Mouse (Mus musculus) adrenal gland, adult (tissue): ENCODE data around the gene Cd1d1.
"Not testable (repeated sequence)": the region's sequence is repeated elsewhere in the genome, so short reads cannot be mapped to it uniquely, and the experiment has no call there.

ENCODE experiments used
- DNase-seq, 2 experiments: peaks; one replicate each; pipeline ENCODE4 v3.0.0; 2022 to 2023; ENCODE audit warnings: low spot score in 1 of 2; ENCODE audit not compliant: inconsistent age in 2 of 2

Cd1d1 gene

GRCm38 (mm10) chr3:86999415-86999740 lies at the start of gene Cd1d1:
Gene Cd1d1 (minus strand): TSS chr3:86999441.
- no peak for DNase-seq

DNA sequence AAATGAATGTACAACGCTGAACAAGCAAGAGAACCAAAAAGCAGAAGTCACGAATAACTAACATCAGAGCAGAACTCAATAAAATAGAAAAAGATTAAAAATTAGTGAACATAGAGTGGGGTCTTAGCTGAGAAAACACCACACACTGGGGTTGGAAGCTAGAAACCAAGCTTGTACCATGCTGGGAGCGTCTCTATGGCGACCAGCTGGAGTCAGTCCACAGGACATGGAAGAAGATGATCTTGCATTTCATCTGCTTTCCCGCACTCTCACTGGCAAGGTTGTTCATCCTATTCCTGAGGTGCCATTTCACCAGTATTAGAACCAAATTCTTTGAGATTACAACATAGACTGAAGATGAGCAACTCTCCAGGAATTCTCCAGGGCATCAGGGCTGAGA lies 48.6 kb upstream of the Cd1d1 start:
- no peak for DNase-seq

DNA sequence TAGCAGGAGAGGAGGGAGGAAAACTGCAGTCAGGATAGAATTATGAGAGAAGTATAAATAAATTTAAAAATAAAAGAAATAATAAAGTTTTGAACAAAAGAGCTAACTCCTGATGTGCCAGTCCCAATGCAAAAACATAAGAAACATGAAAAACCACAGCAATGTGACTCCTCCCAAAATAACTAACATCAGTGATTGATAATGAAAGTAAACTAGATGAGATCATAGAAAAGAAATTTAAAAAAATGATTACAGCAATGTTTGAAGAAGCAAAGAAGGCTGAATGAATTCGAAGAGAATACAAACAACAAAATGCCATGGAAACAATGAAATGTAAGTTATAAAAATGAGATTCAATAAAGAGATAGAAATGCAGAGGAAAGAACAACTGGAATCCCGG lies 42.5 kb upstream of the Cd1d1 start:
- no peak for DNase-seq

DNA sequence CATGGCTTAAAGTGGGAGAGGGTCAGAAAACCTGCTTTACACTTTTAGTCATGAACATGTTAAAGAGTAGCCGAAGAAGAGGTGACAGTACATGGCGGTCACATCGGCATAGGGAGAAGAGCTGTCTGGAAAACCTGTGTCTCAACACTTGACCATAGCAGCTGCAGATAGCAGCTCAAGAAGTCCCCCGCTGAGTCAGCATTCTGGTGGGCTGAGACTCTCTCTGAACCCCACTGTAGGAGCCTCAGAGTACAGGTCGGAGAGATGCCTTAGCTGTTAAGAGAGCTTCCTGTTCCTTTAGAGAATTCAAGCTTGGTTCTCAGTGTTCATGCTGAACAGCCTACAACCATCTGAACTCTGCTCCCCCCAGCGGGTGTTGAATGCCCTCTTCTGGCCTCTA lies 39.3 kb upstream of the Cd1d1 start:
- no peak for DNase-seq

DNA sequence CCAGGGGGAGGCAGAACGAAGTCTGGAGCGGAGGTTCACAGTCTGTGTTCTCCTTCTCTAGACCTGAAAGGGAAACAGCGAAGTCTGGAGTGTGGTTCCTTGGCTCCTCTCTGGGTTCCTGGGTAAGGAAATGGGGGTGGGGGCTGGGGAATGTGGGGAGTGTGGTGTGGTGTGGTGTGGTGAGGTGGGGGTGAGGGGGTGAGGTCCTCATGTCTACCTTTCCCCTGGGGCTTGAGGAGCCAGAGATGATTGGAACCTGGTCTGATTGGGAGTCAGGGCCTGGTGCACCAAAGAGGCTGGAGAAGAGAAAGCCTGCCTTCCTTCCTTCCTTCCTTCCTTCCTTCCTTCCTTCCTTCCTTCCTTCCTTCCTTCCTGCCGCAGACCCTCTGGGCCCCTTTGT lies 34.8 kb upstream of the Cd1d1 start:
- no peak for DNase-seq

GRCm38 (mm10) chr3:87033357-87033756 lies 34.1 kb upstream of the Cd1d1 start:
- peak; percentile 62 to 91 for DNase-seq

- DNase-seq = peak; percentile 49 to 86
These were observed 31.6 kb upstream of the Cd1d1 start for GRCm38 (mm10) chr3:87030855-87031254.

DNA sequence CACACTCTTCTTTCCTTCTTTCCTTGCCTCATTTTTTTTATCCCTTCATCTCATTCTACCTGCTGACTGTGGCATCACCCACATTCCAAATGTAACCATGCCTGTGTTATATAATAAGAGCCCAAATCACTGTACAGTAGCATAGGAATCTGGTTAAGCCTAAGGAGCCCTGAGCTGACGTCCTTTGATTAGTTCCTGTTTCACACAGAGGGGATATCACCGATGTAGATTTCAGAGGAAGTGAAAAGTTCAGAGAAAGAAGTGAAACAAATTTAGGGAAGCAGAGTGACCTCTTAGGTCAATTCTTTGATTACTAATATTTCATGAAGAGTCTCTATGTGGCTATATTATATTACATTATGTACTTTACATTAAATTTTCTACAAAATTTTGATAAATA lies 18.5 kb upstream of the Cd1d1 start:
- peak in 1 of 2 experiments; percentile 22 for DNase-seq

- peak in 1 of 2 experiments; percentile 13 for DNase-seq
These were observed 17.8 kb upstream of the Cd1d1 start for GRCm38 (mm10) chr3:87017001-87017400.

DNA sequence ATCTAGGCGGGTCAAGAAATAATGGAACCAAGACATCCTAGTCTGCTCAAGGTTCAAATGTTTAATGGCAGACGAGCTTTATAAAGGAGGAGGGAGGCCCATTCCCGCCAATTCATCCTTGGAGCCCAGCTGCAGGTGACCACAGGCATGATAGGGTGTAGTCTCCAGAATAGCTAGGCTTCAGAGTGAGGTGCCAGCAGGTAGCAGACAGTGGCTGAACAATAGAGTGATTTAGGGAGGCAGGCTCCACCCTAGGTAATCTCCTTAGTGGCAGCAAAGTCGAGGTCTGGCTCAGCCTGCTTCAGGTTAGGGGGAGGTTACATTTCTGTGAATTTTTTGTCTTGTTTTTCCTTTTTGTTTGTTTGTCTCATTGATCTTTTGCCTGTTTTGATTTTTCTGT lies 16.7 kb upstream of the Cd1d1 start:
- DNase-seq = no peak

DNA sequence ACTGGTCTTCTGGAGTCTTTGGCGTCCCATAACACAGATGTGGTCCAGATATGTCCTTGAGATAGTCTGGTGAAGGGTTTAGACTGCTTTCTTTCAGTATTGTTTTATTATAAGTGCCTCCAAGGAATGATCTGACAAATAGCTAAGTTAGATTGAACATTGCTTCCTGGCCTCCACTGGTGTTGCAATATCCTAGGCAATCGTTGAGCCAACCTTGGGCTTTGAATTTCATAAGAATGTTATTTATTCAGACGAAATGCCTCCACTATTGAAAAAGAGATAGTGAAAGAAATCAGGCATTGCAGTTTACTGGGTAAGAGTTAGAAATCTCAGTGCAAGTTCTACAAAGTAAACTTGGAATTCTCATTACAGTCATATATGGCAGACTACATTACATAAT lies 13.2 kb upstream of the Cd1d1 start:
- DNase-seq = peak in 1 of 2 experiments; percentile 71

DNA sequence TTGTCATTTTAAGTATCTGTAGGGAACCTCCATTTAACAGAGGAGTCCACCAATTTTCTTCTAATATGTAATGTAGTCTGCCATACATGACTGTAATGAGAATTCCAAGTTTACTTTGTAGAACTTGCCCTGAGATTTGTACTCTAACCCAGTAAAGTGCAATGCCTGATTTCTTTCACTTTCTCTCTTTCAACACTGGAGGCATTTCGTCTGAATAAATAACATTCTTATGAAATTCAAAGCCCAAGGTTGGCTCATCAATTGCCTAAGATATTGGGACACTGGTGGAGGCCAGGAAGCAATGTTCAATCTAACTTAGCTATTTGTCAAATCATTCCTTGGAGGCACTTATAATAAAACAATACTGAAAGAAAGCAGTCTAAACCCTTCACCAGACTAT lies 9.0 kb upstream of the Cd1d1 start:
- DNase-seq = peak in 1 of 2 experiments; percentile 75

- peak in 1 of 2 experiments; percentile 76 for DNase-seq
These were observed 1.4 kb upstream of the Cd1d1 start for GRCm38 (mm10) chr3:87000676-87001075.

- DNase-seq = no peak
These were observed 810 bp upstream of the Cd1d1 start for GRCm38 (mm10) chr3:87000051-87000450.

GRCm38 (mm10) chr3:86998433-86999414 lies 517 bp downstream of the Cd1d1 start:
- peak; percentile 79 to 95 for DNase-seq

GRCm38 (mm10) chr3:86996111-86996510 lies 3.1 kb downstream of the Cd1d1 start:
- DNase-seq = no peak

- DNase-seq = no peak
These were observed 3.9 kb downstream of the Cd1d1 start for GRCm38 (mm10) chr3:86995381-86995780.

- not testable (repeated sequence) for DNase-seq
These were observed 12.3 kb downstream of the Cd1d1 start for GRCm38 (mm10) chr3:86986969-86987368.

DNA sequence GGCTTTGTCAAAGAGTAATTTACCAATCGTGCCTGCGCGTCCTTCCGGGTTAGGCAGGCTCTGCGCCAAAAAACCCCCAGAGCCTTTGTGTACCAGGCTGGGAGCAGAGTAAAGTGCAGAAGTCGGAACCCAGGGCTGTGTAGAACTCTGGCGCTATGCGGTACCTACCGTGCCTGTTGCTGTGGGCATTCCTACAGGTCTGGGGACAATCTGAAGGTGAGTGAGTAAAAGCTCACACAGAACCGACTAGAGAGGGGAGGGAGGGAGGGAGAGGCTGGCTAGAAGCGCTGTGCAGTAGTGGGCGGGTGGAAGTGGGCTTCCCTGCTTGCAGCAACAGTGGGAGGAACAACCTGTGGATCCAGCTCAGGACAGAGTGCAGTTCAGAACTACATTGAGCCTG lies 12.8 kb downstream of the Cd1d1 start:
- no peak for DNase-seq

- DNase-seq = no peak
These were observed 15.9 kb downstream of the Cd1d1 start for GRCm38 (mm10) chr3:86983382-86983781.

GRCm38 (mm10) chr3:86976546-86976945 lies 22.7 kb downstream of the Cd1d1 start:
- DNase-seq = peak; percentile 43 to 93

GRCm38 (mm10) chr3:86975150-86975549 lies 24.1 kb downstream of the Cd1d1 start:
- no peak for DNase-seq
